Mouse (Mus musculus) bone marrow, adult 2 months (tissue): Measurements from ENCODE around the gene Ugt1a8.

ENCODE experiments used
- CTCF ChIP-seq: fragments of 200-500 bp; IDR thresholded peaks from 2 replicates; pipeline ENCODE4 v1.5.1; 2011; ENCODE audit warnings: low read length, control low read depth; ENCODE audit not compliant: control insufficient read depth, insufficient read depth
- POLR2A ChIP-seq: fragments of 200-500 bp; IDR thresholded peaks from 2 replicates; pipeline ENCODE4 v1.6.1; 2011; ENCODE audit warnings: low read depth, mild to moderate bottlenecking, control low read depth, low read length, borderline replicate concordance; ENCODE audit not compliant: control insufficient read depth

GRCm38 (mm10) chr1:88261706-88262105 lies 174.1 kb downstream of the Ugt1a8 start:
- TF ChIP-seq POLR2A (no peak), CTCF (no peak)
